Mouse (Mus musculus) forebrain, embryonic 16.5 days (tissue): ENCODE measurements around the gene Hist1h3e. TPM values are rescaled to one million over a fixed set of nuclear protein-coding genes. Genes with fewer than 3 reads are reported as not detected.
"Not testable (repeated sequence)": the region's sequence is repeated elsewhere in the genome, so short reads cannot be mapped to it uniquely, and the experiment has no call there.

Experiments used
- ATAC-seq: fragments of 200-750 bp; cut with Nextera tagmentation; 2 replicates; pipeline ENCODE4 v1.8.0; 2017; ENCODE audit warnings: mild to moderate bottlenecking, moderate library complexity
- H3K27ac ChIP-seq: fragments of 300-500 bp; sonication (generic); 2 replicates; pipeline ENCODE4 v1.5.1; 2014; ENCODE audit warnings: low read length, control low read depth
- H3K27me3 ChIP-seq: fragments of 300-500 bp; sonication (generic); replicated peaks from 2 replicates; pipeline ENCODE4 v1.6.1; 2014; ENCODE audit warnings: low read length; ENCODE audit not compliant: control insufficient read depth, insufficient read depth
- H3K36me3 ChIP-seq: fragments of 300-500 bp; sonication (generic); 2 replicates; pipeline ENCODE4 v1.6.1; 2014; ENCODE audit not compliant: control insufficient read depth, insufficient read depth
- H3K4me1 ChIP-seq: fragments of 300-500 bp; sonication (generic); replicated peaks from 2 replicates; pipeline ENCODE4 v1.6.1; 2014; ENCODE audit warnings: low read length; ENCODE audit not compliant: control insufficient read depth, insufficient read depth
- H3K4me2 ChIP-seq: fragments of 300-500 bp; sonication (generic); 2 replicates; pipeline ENCODE4 v1.6.1; 2014; ENCODE audit warnings: mild to moderate bottlenecking, low read length, control low read depth
- H3K4me3 ChIP-seq: fragments of 300-500 bp; sonication (generic); replicated peaks from 2 replicates; pipeline ENCODE4 v1.5.1; 2014; ENCODE audit warnings: mild to moderate bottlenecking, low read length, control low read depth
- H3K9ac ChIP-seq: fragments of 300-500 bp; sonication (generic); replicated peaks from 2 replicates; pipeline ENCODE4 v1.6.1; 2014; ENCODE audit warnings: low read depth, low read length, control low read depth
- H3K9me3 ChIP-seq: fragments of 300-500 bp; sonication (generic); 2 replicates; pipeline ENCODE4 v1.6.1; 2016; ENCODE audit warnings: low read length; ENCODE audit not compliant: control insufficient read depth
- WGBS: fragments of 180-500 bp; shearing (Covaris S2); extraction: QIAGEN DNeasy Blood & Tissue Kit; methylation state at CpG from one replicate; pipeline ENCODE4 v1.1.7; 2014; 5-methylcytosine and 5-hydroxymethylcytosine counted together
- polyA plus RNA-seq: library from polyadenylated mRNA; unstranded; fragments of >200 nt; fragmentation: Nextera tagmentation; extraction: Ambion mirVana; gene quantifications from 2 replicates; pipeline ENCODE4 v1.2.1, GENCODE M21; 2015

Gene Hist1h3e
- polyA plus RNA-seq, 1 experiment from 2014 or later, result 2.0 TPM

- Histone ChIP-seq H3K36me3 (no peaks in the 10 kb centered on the region), H3K4me1 (peaks cover 36% of the 10 kb centered on the region), H3K9me3 (no peaks in the 10 kb centered on the region), H3K4me2 (peak overlapping the region; percentile 78), H3K4me3 (peak overlapping the region; percentile 55), H3K27me3 (no peaks in the 10 kb centered on the region), H3K27ac (peak overlapping the region; percentile 75), H3K9ac (peak overlapping the region; percentile 35)
- WGBS, result under 1% methylated on average over 15 of the region's 15 CpGs
- no peak for ATAC-seq
These were observed 27.6 kb downstream of the Hist1h3e start for GRCm38 (mm10) chr13:23534368-23535131.

GRCm38 (mm10) chr13:23533560-23534367 lies 28.4 kb downstream of the Hist1h3e start, which contains the start of gene Hist1h2af:
Hist1h2af (plus strand) TSS chr13:23533906.
- Histone ChIP-seq H3K4me3 (peak within 1 kb of the TSS; percentile 55), H3K4me2 (peak within 1 kb of the TSS; percentile 78), H3K9ac (peak within 1 kb of the TSS; percentile 35), H3K4me1 (peaks cover 36% of the 10 kb centered on the region), H3K27ac (peak within 1 kb of the TSS; percentile 83)
- peak; percentile 30 for ATAC-seq
- WGBS, result 0% methylated on average over 23 of the region's 53 CpGs
- H3K36me3 ChIP-seq, H3K9me3 ChIP-seq, H3K27me3 ChIP-seq: not testable (repeated sequence)

- peak overlapping the region; percentile 99 for H3K27ac ChIP-seq
- no peaks in the 10 kb centered on the region for H3K9me3 ChIP-seq
- H3K9ac ChIP-seq, result peak overlapping the region; percentile 36
- peaks cover 36% of the 10 kb centered on the region for H3K4me1 ChIP-seq
- 13% methylated on average over 9 of the region's 9 CpGs for WGBS
- no peaks in the 10 kb centered on the region for H3K27me3 ChIP-seq
- H3K4me3 ChIP-seq, result peak overlapping the region; percentile 67
- H3K4me2 ChIP-seq, result peak overlapping the region; percentile 78
- H3K36me3 ChIP-seq, result no peaks in the 10 kb centered on the region
- no peak for ATAC-seq
These were observed 29.7 kb downstream of the Hist1h3e start for GRCm38 (mm10) chr13:23532262-23533075.

- Histone ChIP-seq H3K4me1 (peaks cover 27% of the 10 kb centered on the region), H3K27me3 (no peaks in the 10 kb centered on the region), H3K36me3 (no peaks in the 10 kb centered on the region), H3K27ac (peak within 1 kb of the TSS; percentile 99), H3K4me3 (peak within 1 kb of the TSS; percentile 67), H3K9me3 (no peaks in the 10 kb centered on the region), H3K4me2 (peak within 1 kb of the TSS; percentile 78), H3K9ac (peak within 1 kb of the TSS; percentile 81)
- 0% methylated on average over 57 of the region's 70 CpGs for WGBS
- ATAC-seq, result peak; percentile 88
These were observed 31.0 kb downstream of the Hist1h3e start, which contains the start of gene Hist1h4h for GRCm38 (mm10) chr13:23530901-23531875. Hist1h4h (plus strand) TSS chr13:23531050.

- H3K4me1 ChIP-seq, result peaks cover 24% of the 10 kb centered on the region
- no peaks in the 10 kb centered on the region for H3K36me3 ChIP-seq
- no peaks in the 10 kb centered on the region for H3K9me3 ChIP-seq
- no peaks in the 10 kb centered on the region for H3K27me3 ChIP-seq
- H3K9ac ChIP-seq, result peak overlapping the region; percentile 81
- ATAC-seq, result no peak
- H3K4me2 ChIP-seq, result peak overlapping the region; percentile 60
- WGBS, result under 1% methylated on average over 20 of the region's 20 CpGs
- peak overlapping the region; percentile 67 for H3K4me3 ChIP-seq
- H3K27ac ChIP-seq, result peak overlapping the region; percentile 99
These were observed 31.8 kb downstream of the Hist1h3e start for GRCm38 (mm10) chr13:23530181-23530900.

GRCm38 (mm10) chr13:23529480-23530165 lies 32.5 kb downstream of the Hist1h3e start:
- no peaks in the 10 kb centered on the region for H3K27me3 ChIP-seq
- no peak for ATAC-seq
- WGBS, result 30% methylated on average over 2 of the region's 2 CpGs
- peaks cover 21% of the 10 kb centered on the region for H3K4me1 ChIP-seq
- H3K36me3 ChIP-seq, result no peaks in the 10 kb centered on the region
- H3K4me2 ChIP-seq, result peak overlapping the region; percentile 60
- peak overlapping the region; percentile 99 for H3K27ac ChIP-seq
- H3K9ac ChIP-seq, result peak overlapping the region; percentile 81
- no peaks in the 10 kb centered on the region for H3K9me3 ChIP-seq
- peak overlapping the region; percentile 67 for H3K4me3 ChIP-seq

- Histone ChIP-seq H3K9me3 (no peaks in the 10 kb centered on the region), H3K27me3 (no peaks in the 10 kb centered on the region), H3K36me3 (no peaks in the 10 kb centered on the region), H3K4me2 (no peak overlapping the region), H3K9ac (no peak overlapping the region), H3K27ac (no peak overlapping the region), H3K4me1 (peaks cover 15% of the 10 kb centered on the region), H3K4me3 (no peak overlapping the region)
- ATAC-seq, result no peak
- 86% methylated on average over 5 of the region's 5 CpGs for WGBS
These were observed 33.2 kb downstream of the Hist1h3e start for GRCm38 (mm10) chr13:23529005-23529404.
